Mouse (Mus musculus) embryonic stem cell, embryonic (primary cell): Measurements from ENCODE around the gene Gja5.

Source experiments
- CTCF ChIA-PET, 4 experiments: fragments of 300-600 bp in 2 of 4; fragments of 350-600 bp in 2 of 4; sonication (Branson Sonifier 250); formaldehyde crosslinking; loops; one replicate each; lab custom pipeline; 2022; ENCODE audit warnings: inconsistent platforms in 2 of 4; lab: Charles Lee
- POLR2A ChIA-PET, 4 experiments: fragments of 300-600 bp in 2 of 4; fragments of 350-600 bp in 2 of 4; sonication (Branson Sonifier 250); formaldehyde crosslinking; loops; one replicate each; lab custom pipeline; 2022; ENCODE audit warnings: antibody characterized with exemption in 4 of 4, inconsistent platforms in 1 of 4; lab: Charles Lee

The Gja5 gene

DNA sequence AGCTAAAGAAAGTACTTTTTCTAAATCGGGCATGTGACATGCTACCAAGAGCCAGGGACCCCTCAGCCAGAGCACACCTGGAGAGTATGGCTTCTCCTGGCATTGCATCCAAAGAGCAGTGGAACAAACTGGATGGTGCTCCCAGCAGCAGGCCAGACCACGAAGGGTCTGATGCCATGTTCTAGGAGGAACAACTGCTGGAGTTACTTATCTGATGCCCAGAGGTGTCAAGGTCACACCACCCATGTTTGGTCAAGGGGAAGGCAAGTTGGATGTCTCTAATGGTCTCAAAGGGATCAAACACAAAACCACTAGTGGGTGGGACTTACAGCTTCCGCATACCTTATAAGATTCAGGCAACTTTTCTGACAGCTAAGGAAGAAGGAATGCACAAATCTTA lies 74.5 kb downstream of the Gja5 start:
- ChIA-PET POLR2A (no interaction called here), CTCF (interaction anchor here in 1 of 4 experiments (0.6 kb wide), 1 partner anchor 1372 kb away, joined by 3 read pairs; no protein-coding TSS in a partner anchor)

DNA sequence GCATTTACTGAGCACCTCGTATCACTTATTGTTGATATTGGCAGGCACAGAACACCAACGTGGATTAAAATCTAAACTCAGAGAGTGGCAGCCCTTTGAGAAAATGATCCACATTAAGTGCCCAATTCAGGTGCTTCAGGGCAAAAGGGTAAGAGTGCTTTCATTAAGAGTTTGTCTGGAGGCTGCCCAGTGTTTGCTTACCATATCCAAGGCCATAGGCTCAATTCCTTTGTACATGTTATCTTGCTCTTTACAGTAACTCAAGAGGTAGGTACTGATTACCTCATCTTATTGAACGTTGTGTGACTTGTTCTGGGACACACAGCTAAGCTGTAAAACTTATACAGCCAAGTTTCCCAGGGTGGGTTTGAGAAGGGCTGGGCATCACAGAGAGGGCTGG lies 77.3 kb downstream of the Gja5 start:
- ChIA-PET POLR2A (no interaction called here), CTCF (no interaction called here)

DNA sequence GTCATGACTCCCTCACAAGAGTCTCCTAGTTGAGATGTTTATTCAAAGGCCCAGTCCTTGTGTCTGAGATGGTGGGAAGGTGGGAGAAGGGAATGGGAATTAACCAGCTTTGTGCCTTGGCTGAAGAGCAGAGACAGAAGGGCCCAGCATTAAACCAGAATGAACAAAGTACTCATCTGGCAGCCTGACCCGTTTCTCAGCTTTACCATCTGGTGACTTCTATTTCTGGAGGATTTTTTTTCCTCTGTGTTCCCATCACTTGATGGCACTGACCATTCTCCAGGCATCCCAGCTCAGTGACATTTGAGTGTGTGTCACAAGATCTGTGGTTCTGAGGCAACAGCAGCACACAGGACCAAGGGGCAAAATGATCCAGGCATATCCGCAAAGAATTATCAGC lies 78.2 kb downstream of the Gja5 start:
- ChIA-PET CTCF (no interaction called here), POLR2A (no interaction called here)

DNA sequence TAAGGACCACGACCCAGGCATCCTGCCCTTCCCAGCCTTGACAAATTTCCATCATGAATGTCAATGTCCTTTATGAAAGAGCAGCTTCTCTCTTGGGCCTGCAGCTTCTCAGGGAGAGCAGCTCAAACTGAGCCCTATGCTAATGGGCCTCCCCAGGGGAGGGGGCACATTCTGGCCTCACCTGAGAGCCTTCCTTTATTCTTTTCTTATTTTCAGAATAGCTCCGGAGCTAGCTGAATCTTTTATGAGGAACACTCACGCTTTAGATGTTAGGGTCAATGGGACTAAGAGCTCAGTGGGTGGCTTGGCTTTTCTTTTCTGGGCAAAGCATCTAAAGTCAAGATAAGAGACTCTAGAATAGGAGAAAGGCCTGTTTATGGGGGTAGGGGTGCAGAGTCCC lies 88.0 kb downstream of the Gja5 start:
- POLR2A ChIA-PET, result interaction anchor here in 1 of 4 experiments (0.6 to 0.7 kb wide), 2 partner anchors 132 to 275 kb away, joined by 4 read pairs; no protein-coding TSS in a partner anchor
- CTCF ChIA-PET, result interaction anchor here in 2 of 4 experiments (0.6 to 1.0 kb wide), 2 partner anchors 20 to 57 kb away, joined by 4 to 5 read pairs; no protein-coding TSS in a partner anchor

GRCm38 (mm10) chr3:96997770-96998169 lies 93.3 kb downstream of the Gja5 start:
- ChIA-PET POLR2A (no interaction called here), CTCF (no interaction called here)

DNA sequence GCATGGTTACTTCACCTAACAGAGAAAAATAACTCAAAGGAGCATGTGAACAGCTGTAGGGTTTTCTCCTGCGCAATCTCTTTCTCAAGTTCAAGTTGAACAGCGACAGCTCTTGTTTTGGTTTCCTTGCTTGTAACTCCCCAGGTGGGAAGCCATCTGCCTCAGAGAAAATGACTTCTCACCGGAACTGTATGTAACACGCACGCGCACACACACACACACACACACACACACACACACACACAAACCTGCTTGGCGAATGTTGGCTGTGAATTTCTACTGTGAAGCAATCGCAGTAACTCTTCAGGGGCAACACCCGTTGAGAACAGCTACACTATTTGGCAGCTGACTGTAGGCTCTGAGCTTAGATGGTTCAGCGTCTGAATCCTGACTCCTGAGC lies 98.6 kb downstream of the Gja5 start:
- ChIA-PET POLR2A (interaction anchor here in 1 of 4 experiments (0.6 to 0.9 kb wide), 2 partner anchors 10 to 123 kb away, joined by 3 to 4 read pairs; no protein-coding TSS in a partner anchor), CTCF (interaction anchor here in 1 of 4 experiments (0.7 kb wide), 1 partner anchor 891 kb away, joined by 3 read pairs; no protein-coding TSS in a partner anchor)

DNA sequence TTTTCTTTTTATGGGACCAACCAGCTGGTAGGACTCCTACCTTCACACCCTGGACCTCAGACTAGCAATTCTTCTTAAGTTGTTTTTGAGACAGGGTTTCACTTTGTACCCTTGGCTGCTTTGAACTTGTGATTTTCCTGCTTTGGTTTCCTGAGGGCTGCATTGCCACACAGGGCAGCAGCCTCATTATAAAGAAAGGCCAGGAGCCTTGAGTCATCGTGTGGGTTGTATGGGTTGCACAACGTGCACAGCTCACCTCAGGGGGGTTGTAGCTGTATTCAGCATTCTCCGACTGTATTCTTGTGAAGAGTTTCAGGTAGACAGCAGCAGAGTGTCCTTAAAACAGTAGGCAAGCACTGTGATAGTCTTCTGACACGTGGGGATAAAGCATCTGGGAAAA lies 100.0 kb downstream of the Gja5 start:
- ChIA-PET POLR2A (no interaction called here), CTCF (interaction anchor here in 1 of 4 experiments (0.6 kb wide), 1 partner anchor 829 kb away, joined by 3 read pairs; no protein-coding TSS in a partner anchor)

DNA sequence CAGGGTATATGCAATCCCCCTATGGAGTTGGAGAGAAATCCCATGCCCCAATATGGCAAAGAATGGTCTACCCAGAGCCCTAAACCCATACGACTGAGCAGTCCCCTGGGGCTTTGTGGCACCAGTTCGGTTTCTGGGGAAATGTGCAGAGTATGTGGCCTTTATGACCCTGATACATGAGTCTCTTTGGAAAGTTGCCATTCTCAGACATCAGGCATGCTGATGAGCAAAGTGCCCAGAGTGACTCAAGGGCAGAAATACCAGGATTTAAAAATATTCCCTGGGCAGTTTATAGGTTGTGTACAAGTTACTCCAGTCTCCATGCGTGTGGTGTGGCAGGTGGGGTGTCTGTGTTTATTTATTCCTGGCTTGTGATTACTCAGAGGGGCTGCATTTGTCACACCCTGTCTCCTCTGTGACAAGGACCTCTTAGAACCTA lies 102.5 kb downstream of the Gja5 start:
- CTCF ChIA-PET, result no interaction called here
- POLR2A ChIA-PET, result no interaction called here

DNA sequence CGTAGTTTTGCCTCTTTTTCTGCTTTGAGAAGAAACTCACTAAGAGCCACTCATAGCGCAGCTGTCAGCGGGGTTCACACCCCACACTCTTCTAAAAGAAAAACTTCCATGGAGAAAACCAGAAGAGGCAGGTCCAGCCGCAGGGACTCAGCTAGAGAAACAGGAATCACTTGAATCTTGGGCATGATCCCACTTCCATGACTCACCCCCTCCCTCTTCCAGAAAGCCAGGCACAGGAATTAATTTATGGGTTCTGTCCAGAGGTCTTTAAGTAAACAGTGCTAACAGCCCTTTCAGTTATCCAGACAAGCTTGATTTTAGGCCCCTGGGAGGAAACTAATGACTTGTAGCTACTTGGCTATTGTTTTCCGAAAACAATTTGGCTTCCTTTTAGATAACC lies 120.7 kb downstream of the Gja5 start:
- ChIA-PET POLR2A (interaction anchor here in 1 of 4 experiments (0.6 kb wide), 1 partner anchor 617 kb away, joined by 7 read pairs; no protein-coding TSS in a partner anchor), CTCF (interaction anchor here in 1 of 4 experiments (0.6 kb wide), 1 partner anchor 238 kb away, joined by 4 read pairs; no protein-coding TSS in a partner anchor)

DNA sequence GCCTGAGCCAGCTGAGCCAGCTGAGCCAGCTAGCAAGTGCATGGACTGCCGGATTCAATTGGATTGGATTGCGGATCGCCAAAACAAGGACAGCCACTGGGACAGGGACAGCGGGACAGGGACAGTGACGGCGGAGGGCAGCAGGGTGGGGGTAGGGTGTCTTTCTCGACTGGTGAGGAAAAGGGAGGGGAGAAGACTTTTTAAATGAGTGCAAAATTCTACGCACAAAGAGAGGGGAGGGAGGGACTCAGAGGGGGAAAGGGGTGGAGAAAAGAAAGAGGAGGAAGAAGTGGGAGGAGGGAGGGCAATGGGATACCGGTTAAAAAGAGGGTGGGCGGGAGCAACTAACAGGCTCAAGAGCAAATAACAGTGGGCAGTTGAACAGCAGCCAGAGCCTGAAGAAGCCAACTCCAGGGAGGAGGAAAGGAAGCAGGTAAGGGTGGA lies 127.6 kb downstream of the Gja5 start:
- ChIA-PET CTCF (no interaction called here), POLR2A (no interaction called here)

DNA sequence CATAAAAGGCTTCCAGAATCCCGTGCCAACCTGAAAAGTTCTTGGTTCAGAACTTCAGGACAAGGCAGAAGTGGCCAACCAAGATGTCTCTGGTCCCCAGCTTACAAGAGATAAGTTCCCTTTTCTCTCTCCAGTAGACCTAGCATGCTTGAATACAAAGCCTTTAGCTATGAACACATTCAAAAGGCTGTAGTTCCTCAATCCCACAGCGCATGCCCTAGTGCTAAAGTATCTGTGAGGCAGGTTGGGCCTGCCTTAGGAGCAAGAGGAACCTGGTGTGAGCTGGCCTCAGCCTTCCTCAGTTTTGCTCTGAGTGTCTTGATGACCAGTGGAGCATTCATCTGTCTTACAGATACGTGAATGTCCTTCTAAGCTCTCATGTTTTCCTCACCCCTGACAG lies 131.1 kb downstream of the Gja5 start:
- ChIA-PET CTCF (no interaction called here), POLR2A (interaction anchor here in 1 of 4 experiments (0.7 kb wide), 1 partner anchor 13 kb away, joined by 3 read pairs; no protein-coding TSS in a partner anchor)

- ChIA-PET POLR2A (interaction anchor here in 1 of 4 experiments (1.4 kb wide), 1 partner anchor 13 kb away, joined by 3 read pairs; no protein-coding TSS in a partner anchor), CTCF (no interaction called here)
These were observed 132.6 kb downstream of the Gja5 start for GRCm38 (mm10) chr3:97037119-97037518.

DNA sequence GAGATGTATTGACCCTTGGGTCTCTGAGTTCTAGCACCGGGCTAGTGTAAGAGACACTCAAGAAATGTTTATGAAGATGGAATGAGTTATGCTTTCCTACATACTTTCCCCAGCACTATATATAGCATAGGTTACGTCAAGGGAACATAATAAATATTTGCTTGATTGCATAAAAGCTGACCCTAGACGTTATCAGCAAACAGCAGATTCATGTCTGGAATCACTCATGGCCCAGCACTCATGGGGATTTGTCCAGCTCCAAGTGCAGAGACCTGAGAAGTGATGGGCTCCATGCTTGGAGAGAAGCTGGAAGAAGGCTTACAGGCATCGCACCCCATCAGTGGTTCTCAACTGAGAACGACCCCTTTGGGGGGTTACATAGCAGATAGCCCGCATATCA lies 135.2 kb downstream of the Gja5 start:
- ChIA-PET CTCF (no interaction called here), POLR2A (no interaction called here)

GRCm38 (mm10) chr3:97044188-97044587 lies 139.7 kb downstream of the Gja5 start:
- ChIA-PET POLR2A (interaction anchor here in 1 of 4 experiments (0.6 kb wide), 1 partner anchor 52 kb away, joined by 6 read pairs; no protein-coding TSS in a partner anchor), CTCF (no interaction called here)

DNA sequence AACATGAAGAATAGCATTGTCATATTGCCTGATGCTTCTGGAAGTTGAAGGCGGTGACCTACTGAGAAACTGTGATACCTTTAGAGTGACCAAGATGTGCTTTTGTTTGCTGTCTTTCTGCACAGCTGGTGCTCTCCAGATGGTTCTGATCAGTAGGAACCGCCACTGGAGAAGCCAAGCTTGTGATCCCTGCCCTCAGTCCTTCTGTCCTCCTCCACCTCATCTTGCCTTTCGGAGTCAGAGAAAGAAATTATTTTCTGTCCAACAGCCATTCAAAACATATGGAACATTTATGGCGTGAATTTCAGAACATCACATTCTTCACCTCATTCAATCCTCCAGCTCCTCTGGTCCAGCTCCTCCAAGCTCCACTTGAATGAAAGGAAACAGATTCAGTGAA lies 143.3 kb downstream of the Gja5 start:
- CTCF ChIA-PET, result interaction anchor here in 1 of 4 experiments (0.6 kb wide), 2 partner anchors 111 to 345 kb away, joined by 6 to 10 read pairs; no protein-coding TSS in a partner anchor
- POLR2A ChIA-PET, result interaction anchor here in 1 of 4 experiments (0.6 kb wide), 1 partner anchor 1396 kb away, joined by 4 read pairs; no protein-coding TSS in a partner anchor

- ChIA-PET CTCF (no interaction called here), POLR2A (interaction anchor here in 2 of 4 experiments (0.6 to 1.0 kb wide), 2 partner anchors 13 to 1396 kb away, joined by 3 to 4 read pairs; no protein-coding TSS in a partner anchor)
These were observed 143.9 kb downstream of the Gja5 start for GRCm38 (mm10) chr3:97048360-97048759.

DNA sequence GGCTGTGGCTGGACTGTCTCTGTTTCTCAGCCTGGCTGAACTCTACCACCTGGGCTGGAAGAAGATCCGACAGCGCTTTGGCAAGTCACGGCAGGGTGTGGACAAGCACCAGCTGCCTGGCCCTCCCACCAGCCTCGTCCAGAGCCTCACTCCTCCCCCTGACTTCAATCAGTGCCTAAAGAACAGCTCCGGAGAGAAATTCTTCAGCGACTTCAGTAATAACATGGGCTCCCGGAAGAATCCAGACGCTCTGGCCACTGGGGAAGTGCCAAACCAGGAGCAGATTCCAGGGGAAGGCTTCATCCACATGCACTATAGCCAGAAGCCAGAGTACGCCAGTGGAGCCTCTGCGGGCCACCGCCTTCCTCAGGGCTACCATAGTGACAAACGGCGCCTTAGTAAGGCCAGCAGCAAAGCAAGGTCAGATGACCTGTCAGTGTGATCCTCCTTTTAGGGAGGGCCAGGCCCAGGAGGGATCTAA lies 146.8 kb downstream of the Gja5 start:
- ChIA-PET CTCF (no interaction called here), POLR2A (interaction anchor here in 1 of 4 experiments (0.8 kb wide), 1 partner anchor 52 kb away, joined by 3 read pairs; no protein-coding TSS in a partner anchor)

- ChIA-PET POLR2A (no interaction called here), CTCF (interaction anchor here in 1 of 4 experiments (1.1 kb wide), 1 partner anchor 116 kb away, joined by 3 read pairs; no protein-coding TSS in a partner anchor)
These were observed 147.7 kb downstream of the Gja5 start for GRCm38 (mm10) chr3:97052069-97052799.

DNA sequence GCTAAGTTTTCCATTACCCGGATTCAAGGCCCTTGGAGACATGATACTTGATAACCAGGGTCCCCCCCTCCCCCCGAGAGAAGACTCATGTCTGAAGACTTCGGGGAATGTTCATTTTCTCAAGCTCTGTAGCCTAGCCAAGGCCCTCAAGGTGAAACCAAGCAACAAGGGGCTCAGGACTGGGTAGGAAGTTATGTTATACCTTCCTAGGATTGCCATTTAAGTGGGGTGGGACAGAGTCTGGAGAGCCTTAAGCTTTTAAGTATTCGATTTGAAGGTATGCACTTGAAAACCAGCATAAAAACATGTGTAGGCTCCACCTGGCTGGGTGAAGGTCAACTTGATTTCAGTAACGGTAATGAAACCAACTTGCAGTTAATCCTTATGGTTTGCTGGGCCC lies 154.2 kb downstream of the Gja5 start:
- CTCF ChIA-PET, result interaction anchor here in 1 of 4 experiments (1.4 kb wide), 1 partner anchor 126 kb away, joined by 3 read pairs; no protein-coding TSS in a partner anchor
- POLR2A ChIA-PET, result interaction anchor here in 1 of 4 experiments (1.5 kb wide), 1 partner anchor 250 kb away, joined by 4 read pairs; no protein-coding TSS in a partner anchor
